ENCODE assay signal across 15 mouse cellular contexts in genomic region chr6:82127827-82128226, GRCm38 (mm10).
DNase-seq lines count a peak whose midpoint lies in the region; ATAC-seq and TF ChIP-seq lines count a peak whose summit lies in the region.
"Had no signal": no experiment of that assay in that cellular context is flagged by ENCODE, and none has a peak within 500 bp of the region (broad histone marks: within the 10 kb centered on the region; RNA-seq: fewer than 3 reads in every experiment).

No protein-coding gene starts in this region.

- ATAC-seq in intestine, embryonic 15.5 days: peak; percentile 41; the same call in 1 of the 2 replicates
- ATAC-seq in intestine, postnatal 0 days: no peak
- peak; percentile 18; the same call in 1 of the 2 replicates for ATAC-seq in intestine, embryonic 16.5 days
- ATAC-seq: forebrain, embryonic 13.5 days; midbrain, embryonic 15.5 days had no signal

- 48% methylated on average over 9 of the region's 9 CpGs for WGBS in intestine, embryonic 15.5 days
- WGBS in intestine, postnatal 0 days: 57% methylated on average over 9 of the region's 9 CpGs
- 53% methylated on average over 9 of the region's 9 CpGs for WGBS in intestine, embryonic 16.5 days

- H3K27me3 ChIP-seq in intestine, embryonic 15.5 days (replicated peaks): no peaks in the 10 kb centered on the region
- H3K27me3 ChIP-seq in intestine, postnatal 0 days (replicated peaks; ENCODE audit: control insufficient read depth, insufficient read depth, low read length): no peaks in the 10 kb centered on the region
- H3K27me3 ChIP-seq in intestine, embryonic 16.5 days (replicated peaks; ENCODE audit: control insufficient read depth, insufficient read depth, low read length): no peaks in the 10 kb centered on the region
- H3K27me3 ChIP-seq: forebrain, embryonic 13.5 days; limb, embryonic 15.5 days; midbrain, embryonic 15.5 days had no signal

- no peak overlapping the region for H3K4me2 ChIP-seq in intestine, embryonic 15.5 days (replicated peaks)
- no peak overlapping the region for H3K4me2 ChIP-seq in intestine, postnatal 0 days (replicated peaks; ENCODE audit: low read depth)
- no peak overlapping the region for H3K4me2 ChIP-seq in intestine, embryonic 16.5 days (ENCODE audit: low read depth, low read length)
- H3K4me2 ChIP-seq: forebrain, embryonic 13.5 days; limb, embryonic 15.5 days; midbrain, embryonic 15.5 days had no signal

- no peaks in the 10 kb centered on the region for H3K9me3 ChIP-seq in intestine, embryonic 15.5 days
- no peaks in the 10 kb centered on the region for H3K9me3 ChIP-seq in intestine, postnatal 0 days (ENCODE audit: control insufficient read depth)
- H3K9me3 ChIP-seq in intestine, embryonic 16.5 days (ENCODE audit: control insufficient read depth, low read length): no peaks in the 10 kb centered on the region
- H3K9me3 ChIP-seq: forebrain, embryonic 13.5 days; limb, embryonic 15.5 days; midbrain, embryonic 15.5 days had no signal

- H3K4me1 ChIP-seq in intestine, embryonic 15.5 days (replicated peaks): peaks cover 3% of the 10 kb centered on the region; the same call in 1 of the 2 replicates
- no peaks in the 10 kb centered on the region for H3K4me1 ChIP-seq in intestine, postnatal 0 days (replicated peaks; ENCODE audit: control insufficient read depth, insufficient read depth, low read length)
- peaks cover 3% of the 10 kb centered on the region; the same call in 1 of the 2 replicates for H3K4me1 ChIP-seq in intestine, embryonic 16.5 days (ENCODE audit: control insufficient read depth, insufficient read depth, low read length)
- H3K4me1 ChIP-seq: forebrain, embryonic 13.5 days; limb, embryonic 15.5 days had no signal

- H3K4me3 ChIP-seq in intestine, embryonic 15.5 days (replicated peaks): no peak overlapping the region
- H3K4me3 ChIP-seq in intestine, postnatal 0 days (ENCODE audit: low read depth, low read length): no peak overlapping the region
- no peak overlapping the region for H3K4me3 ChIP-seq in intestine, embryonic 16.5 days (ENCODE audit: low read length)
- H3K4me3 ChIP-seq: forebrain, embryonic 13.5 days; heart, adult 2 months; limb, embryonic 15.5 days; midbrain, embryonic 15.5 days had no signal

- H3K36me3 ChIP-seq in intestine, embryonic 15.5 days: no peaks in the 10 kb centered on the region
- no peaks in the 10 kb centered on the region for H3K36me3 ChIP-seq in intestine, postnatal 0 days (ENCODE audit: control insufficient read depth, insufficient read depth)
- no peaks in the 10 kb centered on the region for H3K36me3 ChIP-seq in intestine, embryonic 16.5 days (ENCODE audit: control insufficient read depth, insufficient read depth, low read length)
- H3K36me3 ChIP-seq: limb, embryonic 15.5 days; midbrain, embryonic 15.5 days had no signal

- TF ChIP-seq CTCF in intestine, postnatal 0 days (IDR thresholded peaks at IDR 0.05; ENCODE audit: low read depth): no peak

- H3K9ac ChIP-seq in intestine, embryonic 15.5 days: no peak overlapping the region
- H3K9ac ChIP-seq in intestine, postnatal 0 days (ENCODE audit: low read depth, low read length): no peak overlapping the region
- H3K9ac ChIP-seq in intestine, embryonic 16.5 days (ENCODE audit: low read depth, low read length): no peak overlapping the region
- H3K9ac ChIP-seq: forebrain, embryonic 13.5 days; limb, embryonic 15.5 days; midbrain, embryonic 15.5 days had no signal

- no peak overlapping the region for H3K27ac ChIP-seq in intestine, embryonic 15.5 days
- no peak overlapping the region for H3K27ac ChIP-seq in intestine, postnatal 0 days (ENCODE audit: low read depth, low read length)
- peak overlapping the region; percentile 33; the same call in 1 of the 2 replicates for H3K27ac ChIP-seq in intestine, embryonic 16.5 days (ENCODE audit: low read length)
- H3K27ac ChIP-seq: forebrain, embryonic 13.5 days; heart, adult 2 months; limb, embryonic 15.5 days; midbrain, embryonic 15.5 days had no signal

- DNase-seq in Muller cell, postnatal 12 days (ENCODE audit: inconsistent ontology term): peak; percentile 22
- DNase-seq in lung, postnatal 14 days: peak; percentile 28
- DNase-seq in right cerebral cortex, postnatal 14 days: no peak
- DNase-seq in adrenal gland, postnatal 4 days (ENCODE audit: low spot score in 2 of 2): no peak
- no peak for DNase-seq in embryo, embryonic 9.5 days (ENCODE audit: extremely low spot score)
- DNase-seq: cerebellum, adult 8-10 months; heart, adult 2 months; right cerebral cortex, postnatal 4 days; thymus, postnatal 14 days had no signal

Comparison
In these comparisons a context has a peak if more than half of its experiments do, and no peak if none do; other contexts are left out.
1. DNase-seq: peak in Muller cell, postnatal 12 days (single experiment) and lung, postnatal 14 days (single experiment); none in right cerebral cortex, postnatal 14 days (single experiment), adrenal gland, postnatal 4 days (0 of 2) and embryo, embryonic 9.5 days (single experiment).